Mouse (Mus musculus): ENCODE data around the gene Arhgef7. TPM values are rescaled to one million over a fixed set of nuclear protein-coding genes. Genes with fewer than 3 reads are reported as not detected.
"Not testable (repeated sequence)": the region's sequence is repeated elsewhere in the genome, so short reads cannot be mapped to it uniquely, and the experiment has no call there.

Gene Arhgef7
- polyA plus RNA-seq, 1 experiment from 2014 or later = 53.0 TPM

- 54% methylated on average over 8 of the region's 8 CpGs for WGBS
- Histone ChIP-seq H3K4me1 (replicated peaks) (peaks cover 13% of the 10 kb centered on the region; the same call in 1 of the 2 replicates), H3K36me3 (no peaks in the 10 kb centered on the region), H3K4me2 (no peak overlapping the region), H3K9ac (replicated peaks) (no peak overlapping the region), H3K27ac (no peak overlapping the region), H3K9me3 (no peaks in the 10 kb centered on the region), H3K27me3 (no peaks in the 10 kb centered on the region), H3K4me3 (replicated peaks) (no peak overlapping the region)
- ATAC-seq (ENCODE audit: insufficient number of reproducible peaks, insufficient read depth, low FRiP score, low TSS enrichment, low read depth) = no peak
These were observed 114.0 kb downstream of the Arhgef7 start for GRCm38 (mm10) chr8:11841571-11841970.

- no peaks in the 10 kb centered on the region for H3K27me3 ChIP-seq
- no peaks in the 10 kb centered on the region for H3K9me3 ChIP-seq
- H3K4me3 ChIP-seq (replicated peaks) = no peak overlapping the region
- no peak overlapping the region for H3K9ac ChIP-seq (replicated peaks)
- H3K4me2 ChIP-seq = no peak overlapping the region
- peaks cover 13% of the 10 kb centered on the region; the same call in 1 of the 2 replicates for H3K4me1 ChIP-seq (replicated peaks)
- ATAC-seq (ENCODE audit: insufficient number of reproducible peaks, insufficient read depth, low FRiP score, low TSS enrichment, low read depth) = no peak
- no peaks in the 10 kb centered on the region for H3K36me3 ChIP-seq
- WGBS = 82% methylated on average over 8 of the region's 8 CpGs
- no peak overlapping the region for H3K27ac ChIP-seq
These were observed 115.2 kb downstream of the Arhgef7 start for GRCm38 (mm10) chr8:11842757-11843156.

DNA sequence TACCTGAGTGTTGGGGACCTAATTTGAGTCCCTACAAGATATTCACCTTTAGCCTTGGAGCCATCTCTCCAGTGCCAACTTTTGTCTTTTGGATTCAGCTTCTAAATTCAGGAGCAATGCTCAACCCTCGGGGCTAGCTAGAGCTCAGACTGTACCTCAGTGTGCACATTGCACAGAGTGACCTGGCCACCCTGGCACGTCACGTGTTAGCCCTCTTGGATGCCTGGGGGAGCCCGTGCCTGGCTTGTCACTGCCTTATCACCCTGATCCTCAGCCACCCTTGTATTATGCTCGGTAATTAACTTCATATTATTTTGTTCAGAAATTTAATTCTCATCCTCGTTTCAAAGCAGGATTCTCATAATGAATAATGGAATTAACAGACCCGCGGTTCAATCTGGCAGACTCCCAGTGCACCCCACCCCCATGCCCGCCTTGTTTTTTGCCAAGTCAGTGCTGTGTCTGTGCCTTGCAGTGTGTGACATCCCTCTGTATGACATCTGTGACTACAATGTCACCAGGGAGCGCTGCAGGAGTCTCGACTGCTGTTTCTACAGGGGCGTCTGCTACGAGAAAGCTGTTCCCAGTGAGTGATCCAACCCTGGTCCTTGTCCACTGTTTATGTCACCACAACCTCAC is 116.3 kb downstream of the Arhgef7 start:
- no peak overlapping the region for H3K9ac ChIP-seq (replicated peaks)
- ATAC-seq (ENCODE audit: insufficient number of reproducible peaks, insufficient read depth, low FRiP score, low TSS enrichment, low read depth) = no peak
- WGBS = 83% methylated on average over 13 of the region's 13 CpGs

DNA sequence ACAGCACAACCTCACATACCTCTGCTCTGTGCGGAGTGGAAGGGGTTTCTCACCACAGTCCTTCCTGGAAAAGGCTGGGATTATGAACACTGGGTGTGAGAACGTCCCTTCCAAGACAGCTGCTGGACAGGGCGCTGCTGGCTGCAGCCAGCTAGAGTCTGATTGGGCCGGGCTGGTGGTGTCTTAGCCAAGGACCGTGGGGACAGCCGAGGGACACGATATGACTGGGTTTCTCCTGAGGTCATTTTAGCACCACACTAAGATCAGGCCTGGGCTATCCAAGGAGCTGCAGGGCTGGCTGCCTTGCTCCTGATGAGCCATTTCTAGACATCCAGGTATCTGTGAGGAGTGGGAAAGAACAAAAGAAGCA is 116.8 kb downstream of the Arhgef7 start:
- Histone ChIP-seq H3K36me3 (no peaks in the 10 kb centered on the region), H3K4me3 (replicated peaks) (no peak overlapping the region), H3K4me2 (no peak overlapping the region), H3K27me3 (no peaks in the 10 kb centered on the region), H3K9me3 (no peaks in the 10 kb centered on the region), H3K27ac (no peak overlapping the region), H3K9ac (replicated peaks) (no peak overlapping the region), H3K4me1 (replicated peaks) (peaks cover 11% of the 10 kb centered on the region; the same call in 1 of the 2 replicates)
- 87% methylated on average over 7 of the region's 7 CpGs for WGBS
- no peak; the same call in 1 of the 2 replicates for ATAC-seq (ENCODE audit: insufficient number of reproducible peaks, insufficient read depth, low FRiP score, low TSS enrichment, low read depth)

More for the DNA sequence above, 116.3 kb downstream of the Arhgef7 start:
- H3K36me3 ChIP-seq = no peaks in the 10 kb centered on the region
- peaks cover 13% of the 10 kb centered on the region; the same call in 1 of the 2 replicates for H3K4me1 ChIP-seq (replicated peaks)
- H3K4me2 ChIP-seq = no peak overlapping the region
- H3K27me3 ChIP-seq = no peaks in the 10 kb centered on the region
- H3K4me3 ChIP-seq (replicated peaks) = no peak overlapping the region
- no peaks in the 10 kb centered on the region for H3K9me3 ChIP-seq
- H3K27ac ChIP-seq = no peak overlapping the region

GRCm38 (mm10) chr8:11846807-11847206 is 119.3 kb downstream of the Arhgef7 start:
- no peak for ATAC-seq (ENCODE audit: insufficient number of reproducible peaks, insufficient read depth, low FRiP score, low TSS enrichment, low read depth)
- Histone ChIP-seq H3K9ac (replicated peaks) (no peak overlapping the region), H3K27ac (no peak overlapping the region), H3K4me1 (replicated peaks) (no peaks in the 10 kb centered on the region), H3K9me3 (no peaks in the 10 kb centered on the region), H3K27me3 (no peaks in the 10 kb centered on the region), H3K4me3 (replicated peaks) (no peak overlapping the region), H3K36me3 (no peaks in the 10 kb centered on the region), H3K4me2 (no peak overlapping the region)
- WGBS = 92% methylated on average over 6 of the region's 6 CpGs

DNA sequence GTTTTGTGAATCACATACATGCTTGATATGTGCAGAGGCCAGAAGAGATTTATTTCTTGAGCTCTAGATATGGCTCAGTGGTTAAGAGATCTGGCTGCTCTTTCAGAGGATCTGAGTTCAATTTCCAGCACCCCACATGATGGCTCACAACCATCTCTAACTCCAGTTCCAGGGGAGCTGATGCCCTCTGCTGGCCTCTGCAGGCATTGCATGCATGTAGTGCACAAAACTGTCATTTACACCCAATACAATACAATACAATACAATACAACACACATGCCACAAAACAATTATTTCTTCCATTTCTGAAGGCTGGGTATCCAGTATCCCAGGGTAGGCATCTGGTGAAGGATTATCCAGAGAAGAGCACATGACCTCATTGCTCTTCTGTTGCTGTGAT is 140.3 kb downstream of the Arhgef7 start:
- H3K4me1 ChIP-seq (replicated peaks) = no peaks in the 10 kb centered on the region
- H3K4me2 ChIP-seq = no peak overlapping the region
- peaks cover 3% of the 10 kb centered on the region; the same call in 1 of the 2 replicates for H3K9me3 ChIP-seq
- no peaks in the 10 kb centered on the region for H3K27me3 ChIP-seq
- H3K4me3 ChIP-seq (replicated peaks) = no peak overlapping the region
- no peak for ATAC-seq (ENCODE audit: insufficient number of reproducible peaks, insufficient read depth, low FRiP score, low TSS enrichment, low read depth)
- no peak overlapping the region for H3K27ac ChIP-seq
- no peaks in the 10 kb centered on the region for H3K36me3 ChIP-seq
- no peak overlapping the region for H3K9ac ChIP-seq (replicated peaks)

DNA sequence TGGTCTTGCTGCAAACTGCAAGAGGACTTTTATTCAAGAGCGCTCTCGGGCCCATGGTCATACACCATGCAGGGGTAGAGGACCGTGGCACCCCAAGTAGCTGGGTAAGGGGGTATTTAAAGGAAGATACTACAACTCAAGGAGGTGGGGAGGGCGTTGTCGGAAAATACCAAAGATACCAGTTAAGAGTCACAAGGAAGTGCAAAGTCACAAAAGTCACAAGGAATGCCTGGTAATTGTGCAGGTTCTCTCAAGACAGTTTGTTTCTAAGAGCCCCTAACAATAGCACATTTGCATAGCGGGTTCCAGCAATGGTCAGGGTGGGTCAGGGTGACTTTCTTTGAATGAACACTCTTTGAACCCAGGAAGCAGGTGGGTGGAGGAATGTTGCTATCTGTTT is 146.7 kb downstream of the Arhgef7 start:
- H3K27me3 ChIP-seq; H3K36me3 ChIP-seq; H3K4me1 ChIP-seq (replicated peaks); ATAC-seq (ENCODE audit: insufficient number of reproducible peaks, insufficient read depth, low FRiP score, low TSS enrichment, low read depth); H3K4me3 ChIP-seq (replicated peaks); H3K4me2 ChIP-seq; H3K9ac ChIP-seq (replicated peaks); H3K9me3 ChIP-seq; H3K27ac ChIP-seq: not testable (repeated sequence)
- 91% methylated on average over 6 of the region's 6 CpGs for WGBS

- WGBS = 91% methylated on average over 3 of the region's 3 CpGs
- no peak for ATAC-seq (ENCODE audit: insufficient number of reproducible peaks, insufficient read depth, low FRiP score, low TSS enrichment, low read depth)
These were observed 157.1 kb downstream of the Arhgef7 start for GRCm38 (mm10) chr8:11884646-11885045.

More at GRCm38 (mm10) chr8:11884646-11885045, 157.1 kb downstream of the Arhgef7 start:
- H3K36me3 ChIP-seq = no peaks in the 10 kb centered on the region
- H3K4me3 ChIP-seq (replicated peaks) = no peak overlapping the region
- H3K4me2 ChIP-seq = no peak overlapping the region
- no peak overlapping the region for H3K9ac ChIP-seq (replicated peaks)
- H3K27me3 ChIP-seq = no peaks in the 10 kb centered on the region
- H3K4me1 ChIP-seq (replicated peaks) = no peaks in the 10 kb centered on the region
- peaks cover 12% of the 10 kb centered on the region for H3K9me3 ChIP-seq
- no peak overlapping the region for H3K27ac ChIP-seq

Other genes starting within 250 kb of the Arhgef7 start
- 0.81 and 0.93 TPM in 2 replicates for gene Rab20, start 249.0 kb upstream of the Arhgef7 start, polyA plus RNA-seq (2016; fragmentation: Nextera tagmentation; extraction: Ambion mirVana)
- 116 and 121 TPM in 2 replicates for gene Naxd, start 230.2 kb upstream of the Arhgef7 start, polyA plus RNA-seq (2016; fragmentation: Nextera tagmentation; extraction: Ambion mirVana)
- 20.6 and 21.6 TPM in 2 replicates for gene Cars2, start 176.9 kb upstream of the Arhgef7 start, polyA plus RNA-seq (2016; fragmentation: Nextera tagmentation; extraction: Ambion mirVana)
- gene Ing1, start 172.2 kb upstream of the Arhgef7 start, polyA plus RNA-seq (2016; fragmentation: Nextera tagmentation; extraction: Ambion mirVana) = 46.5 and 50.4 TPM in 2 replicates
- gene Ankrd10, start 92.0 kb upstream of the Arhgef7 start, polyA plus RNA-seq (2016; fragmentation: Nextera tagmentation; extraction: Ambion mirVana) = 151 and 164 TPM in 2 replicates
- gene 1700016D06Rik, start 26.7 kb upstream of the Arhgef7 start, polyA plus RNA-seq (2016; fragmentation: Nextera tagmentation; extraction: Ambion mirVana) = not detected in 2 replicates
- not detected in 2 replicates for gene Tex29, start 112.8 kb downstream of the Arhgef7 start, polyA plus RNA-seq (2016; fragmentation: Nextera tagmentation; extraction: Ambion mirVana)

Data from limb, embryonic 12.5 days (tissue).